Mouse (Mus musculus) adrenal gland, adult 18-20 months (tissue): ENCODE measurements around the gene Myzap. TPM values are rescaled to one million over a fixed set of nuclear protein-coding genes. Genes with fewer than 3 reads are reported as not detected.
"Not testable (repeated sequence)": the region's sequence is repeated elsewhere in the genome, so short reads cannot be mapped to it uniquely, and the experiment has no call there.

Experiments
- DNase-seq, 2 experiments: peaks; one replicate each; pipeline ENCODE4 v3.0.0; 2021 to 2022; ENCODE audit warnings: low spot score in 2 of 2
- long read RNA-seq, 2 experiments: library from polyadenylated mRNA; stranded (forward); transcript quantifications; one replicate each; pipeline ENCODE4 v2.0.0; 2021
- total RNA-seq, 2 experiments: library from RNA; stranded (reverse); gene quantifications; 1 replicate in 1 of 2; 2 replicates in 1 of 2; pipeline ENCODE4 v1.2.3; 2021

Myzap gene
- 10 to 100 TPM; 11.2 to 12.7 TPM for total RNA-seq
- long read RNA-seq, experiment 1, transcript Myzap-201 (13 exons, 2,283 nt): major isoform, 6 of 9 reads
- long read RNA-seq, experiment 1, partial matches to known transcripts: 2 of 9 reads
- long read RNA-seq, experiment 1, other reads (novel, unspliced or antisense): 1 of 9 reads
- long read RNA-seq, experiment 2, transcript Myzap-201 (13 exons, 2,283 nt): major isoform, 19 of 25 reads
- long read RNA-seq, experiment 2, partial matches to known transcripts: 4 of 25 reads
- long read RNA-seq, experiment 2, other reads (novel, unspliced or antisense): 2 of 25 reads

GRCm38 (mm10) chr9:71591938-71592548, at the start of gene Myzap:
Myzap (minus strand) TSS chr9:71592360.
- DNase-seq: peak; percentile 88

GRCm38 (mm10) chr9:71640361-71640927, 48.3 kb upstream of the Myzap start:
- no peak for DNase-seq

GRCm38 (mm10) chr9:71638198-71638597, 46.0 kb upstream of the Myzap start:
- no peak for DNase-seq

- no peak for DNase-seq
Observed at GRCm38 (mm10) chr9:71636854-71637253, 44.7 kb upstream of the Myzap start.

GRCm38 (mm10) chr9:71635627-71636026, 43.5 kb upstream of the Myzap start:
- DNase-seq: no peak

- DNase-seq: no peak
Observed at GRCm38 (mm10) chr9:71634916-71635315, 42.8 kb upstream of the Myzap start.

GRCm38 (mm10) chr9:71628921-71629320, 36.8 kb upstream of the Myzap start:
- no peak for DNase-seq

GRCm38 (mm10) chr9:71628286-71628685, 36.1 kb upstream of the Myzap start:
- DNase-seq: no peak

GRCm38 (mm10) chr9:71625961-71626360, 33.8 kb upstream of the Myzap start:
- DNase-seq: no peak

- DNase-seq: peak; percentile 64 to 69
Observed at GRCm38 (mm10) chr9:71624793-71625495, 32.8 kb upstream of the Myzap start.

GRCm38 (mm10) chr9:71623871-71624569, 31.9 kb upstream of the Myzap start:
- no peak for DNase-seq

- DNase-seq: no peak
Observed at GRCm38 (mm10) chr9:71622593-71622992, 30.4 kb upstream of the Myzap start.

- no peak for DNase-seq
Observed at GRCm38 (mm10) chr9:71621968-71622367, 29.8 kb upstream of the Myzap start.

- DNase-seq: not testable (repeated sequence)
Observed at GRCm38 (mm10) chr9:71620116-71620515, 28.0 kb upstream of the Myzap start.

- peak; percentile 42 to 50 for DNase-seq
Observed at GRCm38 (mm10) chr9:71617363-71617762, 25.2 kb upstream of the Myzap start.

- peak; percentile 75 to 82 for DNase-seq
Observed at GRCm38 (mm10) chr9:71616185-71616584, 24.0 kb upstream of the Myzap start.

GRCm38 (mm10) chr9:71614643-71615042, 22.5 kb upstream of the Myzap start:
- DNase-seq: peak; percentile 54 to 66

- DNase-seq: no peak
Observed at GRCm38 (mm10) chr9:71612981-71613380, 20.8 kb upstream of the Myzap start.

- no peak for DNase-seq
Observed at GRCm38 (mm10) chr9:71611876-71612275, 19.7 kb upstream of the Myzap start.

- DNase-seq: no peak
Observed at GRCm38 (mm10) chr9:71609010-71609409, 16.9 kb upstream of the Myzap start.
